Mouse (Mus musculus) inflammation-experienced regulatory T-cells, adult 6 months (primary cell): ENCODE data around the gene Clpb. TPM values are rescaled to one million over a fixed set of nuclear protein-coding genes. Genes with fewer than 3 reads are reported as not detected.
"Not testable (repeated sequence)": the region's sequence is repeated elsewhere in the genome, so short reads cannot be mapped to it uniquely, and the experiment has no call there.

ENCODE experiments used
- ATAC-seq: one replicate; pipeline ENCODE4 v1.8.0; 2017
- polyA plus RNA-seq, 3 experiments: library from polyadenylated mRNA; unstranded; fragments of 100-300 nt; shearing (Covaris generic); gene quantifications; one replicate each; pipeline ENCODE4 v1.2.1; 2017

Gene Clpb
- polyA plus RNA-seq, result 10 to 100 TPM in 2 of 3 experiments, 1 to 10 TPM in 1; 9.1 to 12.4 (median 10.7) TPM

GRCm38 (mm10) chr7:101663514-101664159 lies at the start of gene Clpb:
Gene Clpb (plus strand): TSS chr7:101663633.
- ATAC-seq, result peak; percentile 97

GRCm38 (mm10) chr7:101615406-101615805 lies 48.0 kb upstream of the Clpb start:
- no peak for ATAC-seq

- ATAC-seq, result no peak
Measured at GRCm38 (mm10) chr7:101616136-101616835, 47.1 kb upstream of the Clpb start.

- peak; percentile 62 for ATAC-seq
Measured at GRCm38 (mm10) chr7:101617438-101618165, 45.8 kb upstream of the Clpb start.

- ATAC-seq, result peak; percentile 52
Measured at GRCm38 (mm10) chr7:101618273-101618672, 45.2 kb upstream of the Clpb start.

GRCm38 (mm10) chr7:101620373-101620772 lies 43.1 kb upstream of the Clpb start:
- ATAC-seq, result peak; percentile 50

GRCm38 (mm10) chr7:101621861-101622260 lies 41.6 kb upstream of the Clpb start:
- ATAC-seq, result not testable (repeated sequence)

- ATAC-seq, result no peak
Measured at GRCm38 (mm10) chr7:101624283-101624682, 39.1 kb upstream of the Clpb start.

GRCm38 (mm10) chr7:101627166-101627565 lies 36.3 kb upstream of the Clpb start:
- ATAC-seq, result not testable (repeated sequence)

- no peak for ATAC-seq
Measured at GRCm38 (mm10) chr7:101628481-101628880, 35.0 kb upstream of the Clpb start.

- no peak for ATAC-seq
Measured at GRCm38 (mm10) chr7:101633629-101634177, 29.7 kb upstream of the Clpb start.

- peak; percentile 77 for ATAC-seq
Measured at GRCm38 (mm10) chr7:101634513-101634912, 28.9 kb upstream of the Clpb start.

GRCm38 (mm10) chr7:101636056-101636455 lies 27.4 kb upstream of the Clpb start:
- ATAC-seq, result peak; percentile 55

GRCm38 (mm10) chr7:101643879-101644278 lies 19.6 kb upstream of the Clpb start:
- ATAC-seq, result no peak

GRCm38 (mm10) chr7:101649729-101650128 lies 13.7 kb upstream of the Clpb start:
- no peak for ATAC-seq

- no peak for ATAC-seq
Measured at GRCm38 (mm10) chr7:101650565-101650964, 12.9 kb upstream of the Clpb start.

GRCm38 (mm10) chr7:101653681-101654209 lies 9.7 kb upstream of the Clpb start:
- peak; percentile 60 for ATAC-seq

GRCm38 (mm10) chr7:101654936-101655335 lies 8.5 kb upstream of the Clpb start:
- ATAC-seq, result no peak

- ATAC-seq, result no peak
Measured at GRCm38 (mm10) chr7:101662006-101662405, 1.4 kb upstream of the Clpb start.

GRCm38 (mm10) chr7:101666581-101666980 lies 3.1 kb downstream of the Clpb start:
- ATAC-seq, result no peak

- no peak for ATAC-seq
Measured at GRCm38 (mm10) chr7:101671601-101672280, 8.3 kb downstream of the Clpb start.

- ATAC-seq, result peak; percentile 75
Measured at GRCm38 (mm10) chr7:101673497-101673896, 10.1 kb downstream of the Clpb start.
